Mouse (Mus musculus) activated CD4-positive, CD25-positive, alpha-beta regulatory T cell, adult 4 months (primary cell): ENCODE results near the gene Nek11. TPM values are rescaled to one million over a fixed set of nuclear protein-coding genes. Genes with fewer than 3 reads are reported as not detected.
"Not testable (repeated sequence)": the region's sequence is repeated elsewhere in the genome, so short reads cannot be mapped to it uniquely, and the experiment has no call there.

ENCODE experiments used
- ATAC-seq: one replicate; pipeline ENCODE4 v1.8.0; 2017
- polyA plus RNA-seq, 2 experiments: library from polyadenylated mRNA; unstranded; fragments of 100-300 nt; shearing (Covaris generic); gene quantifications; one replicate each; pipeline ENCODE4 v1.2.1; 2017

The Nek11 gene
- polyA plus RNA-seq, 2 experiments from 2014 or later, result 0.22 TPM; not detected in 1

GRCm38 (mm10) chr9:105134536-105134935 is 260.8 kb downstream of the Nek11 start:
- no peak for ATAC-seq

GRCm38 (mm10) chr9:105132002-105132367 is 263.3 kb downstream of the Nek11 start:
- ATAC-seq, result peak; percentile 37

- ATAC-seq, result peak; percentile 97
Measured at GRCm38 (mm10) chr9:105131253-105132001, 263.9 kb downstream of the Nek11 start, which contains the start of gene Nudt16. Gene Nudt16 (minus strand): TSS chr9:105131824.

GRCm38 (mm10) chr9:105130331-105130730 is 265.0 kb downstream of the Nek11 start:
- ATAC-seq, result no peak

GRCm38 (mm10) chr9:105125206-105125605 is 270.1 kb downstream of the Nek11 start:
- ATAC-seq, result not testable (repeated sequence)

Other genes with a start within 250 kb of the Nek11 start
- gene Aste1, start 132 bp downstream of the Nek11 start, polyA plus RNA-seq, result 10 to 100 TPM; 11.6 to 16.2 TPM
- gene Atp2c1, start 131.8 kb upstream of the Nek11 start, polyA plus RNA-seq, result 10 to 100 TPM; 19.7 to 19.9 TPM
- gene Pik3r4, start 247.5 kb upstream of the Nek11 start, polyA plus RNA-seq, result 10 to 100 TPM; 16.4 to 16.6 TPM